In genomic region chr15:3996267-3997010, GRCm38 (mm10) we compare ENCODE assay signal across 8 mouse cellular contexts. TPM values are rescaled to one million over a fixed set of nuclear protein-coding genes. Genes with fewer than 3 reads are reported as not detected.
DNase-seq lines count a peak whose midpoint lies in the region; ATAC-seq and TF ChIP-seq lines count a peak whose summit lies in the region.

No protein-coding gene starts in this region.

- peak overlapping the region; percentile 62 for H3K4me2 ChIP-seq in kidney, postnatal 0 days (ENCODE audit: low read length)
- peak overlapping the region; percentile 87 for H3K4me2 ChIP-seq in hindbrain, embryonic 15.5 days
- H3K4me2 ChIP-seq in midbrain, embryonic 16.5 days (ENCODE audit: low read length): peak overlapping the region; percentile 83

- H3K27me3 ChIP-seq in kidney, postnatal 0 days (ENCODE audit: insufficient read depth, low read length): no peaks in the 10 kb centered on the region
- H3K27me3 ChIP-seq in hindbrain, embryonic 15.5 days: no peaks in the 10 kb centered on the region
- no peaks in the 10 kb centered on the region for H3K27me3 ChIP-seq in midbrain, embryonic 16.5 days (ENCODE audit: control insufficient read depth, insufficient read depth, low read depth, low read length)

- H3K4me3 ChIP-seq in kidney, postnatal 0 days (replicated peaks; ENCODE audit: low read depth, low read length): peak overlapping the region; percentile 44
- peak overlapping the region; percentile 62 for H3K4me3 ChIP-seq in hindbrain, embryonic 15.5 days
- peak overlapping the region; percentile 85 for H3K4me3 ChIP-seq in midbrain, embryonic 16.5 days (ENCODE audit: low read depth, low read length)

- H3K27ac ChIP-seq in kidney, postnatal 0 days: peak overlapping the region; percentile 94
- peak overlapping the region; percentile 89 for H3K27ac ChIP-seq in hindbrain, embryonic 15.5 days (replicated peaks)
- H3K27ac ChIP-seq in midbrain, embryonic 16.5 days (ENCODE audit: low read length): peak overlapping the region; percentile 93

- 0 out of 2 replicates have a peak, but pooled peaks cover 3% of the 10 kb centered on the region for H3K4me1 ChIP-seq in kidney, postnatal 0 days (replicated peaks; ENCODE audit: insufficient read depth, low read length)
- H3K4me1 ChIP-seq in hindbrain, embryonic 15.5 days (replicated peaks): peaks cover 20% of the 10 kb centered on the region
- H3K4me1 ChIP-seq in midbrain, embryonic 16.5 days (ENCODE audit: control insufficient read depth, insufficient read depth, low read length): peaks cover 17% of the 10 kb centered on the region

- ATAC-seq in kidney, postnatal 0 days (replicated peaks; ENCODE audit: low FRiP score, low read depth): no peak; the same call in 1 of the 2 replicates
- no peak for ATAC-seq in hindbrain, embryonic 15.5 days (ENCODE audit: low FRiP score, low read depth)
- ATAC-seq in midbrain, embryonic 16.5 days: no peak

- no peak for TF ChIP-seq CTCF in kidney, postnatal 0 days (IDR thresholded peaks at IDR 0.05; ENCODE audit: low read depth)

- 17% methylated on average over 14 of the region's 14 CpGs for WGBS in kidney, postnatal 0 days
- 19% methylated on average over 14 of the region's 14 CpGs for WGBS in hindbrain, embryonic 15.5 days
- WGBS in midbrain, embryonic 16.5 days: 20% methylated on average over 14 of the region's 14 CpGs

- H3K36me3 ChIP-seq in kidney, postnatal 0 days (ENCODE audit: insufficient read depth, low read length): peaks cover 8% of the 10 kb centered on the region
- peaks cover 5% of the 10 kb centered on the region for H3K36me3 ChIP-seq in hindbrain, embryonic 15.5 days
- H3K36me3 ChIP-seq in midbrain, embryonic 16.5 days (ENCODE audit: control insufficient read depth, insufficient read depth, low read length): peaks cover 4% of the 10 kb centered on the region; the same call in 1 of the 2 replicates

- H3K9me3 ChIP-seq in kidney, postnatal 0 days (replicated peaks; ENCODE audit: low read length): no peaks in the 10 kb centered on the region
- no peaks in the 10 kb centered on the region for H3K9me3 ChIP-seq in hindbrain, embryonic 15.5 days
- H3K9me3 ChIP-seq in midbrain, embryonic 16.5 days (replicated peaks; ENCODE audit: control insufficient read depth, low read length, poor library complexity, severe bottlenecking): no peaks in the 10 kb centered on the region

- peak overlapping the region; percentile 52 for H3K9ac ChIP-seq in kidney, postnatal 0 days (ENCODE audit: low read depth, low read length)
- H3K9ac ChIP-seq in hindbrain, embryonic 15.5 days: peak overlapping the region; percentile 63
- H3K9ac ChIP-seq in midbrain, embryonic 16.5 days (ENCODE audit: low read depth, low read length): peak overlapping the region; percentile 59

- no peak for DNase-seq in kidney, postnatal 0 days (ENCODE audit: low spot score)
- DNase-seq in kidney, adult 8-10 months: no peak
- DNase-seq in c-Kit-negative CD71-positive TER-119-positive erythroid progenitor cells, embryonic 14.5 days (ENCODE audit: low read depth, low spot score): peak; percentile 35
- DNase-seq in cerebellum, postnatal 4 days (ENCODE audit: low spot score in 2 of 2): no peak
- DNase-seq in adrenal gland, adult (ENCODE audit: inconsistent age in 2 of 2, low spot score in 1 of 2): no peak
- no peak for DNase-seq in adrenal gland, postnatal 4 days (ENCODE audit: low spot score in 2 of 2)

RNA-seq across cellular contexts. Expression of gene AW549877, which starts 0.9 kb away (rescaled TPM):
- 32.4 and 33.1 TPM in 2 replicates for polyA plus RNA-seq in kidney, postnatal 0 days (2015; fragmentation: Nextera tagmentation; extraction: Ambion mirVana)
- polyA plus RNA-seq in hindbrain, embryonic 15.5 days (2015; fragmentation: Nextera tagmentation; extraction: Ambion mirVana): 38.3 and 40.5 TPM in 2 replicates
- 44.2 and 45.3 TPM in 2 replicates for polyA plus RNA-seq in midbrain, embryonic 16.5 days (2015; fragmentation: Nextera tagmentation; extraction: Ambion mirVana)
- total RNA-seq in adrenal gland, postnatal 4 days (2021): 10 to 100 TPM; 49.7 to 51.8 TPM

RNA-seq across cellular contexts. Expression of gene Fbxo4, which starts 17.1 kb away (rescaled TPM):
- 17.1 and 18.0 TPM in 2 replicates for polyA plus RNA-seq in kidney, postnatal 0 days (2015; fragmentation: Nextera tagmentation; extraction: Ambion mirVana)
- 9.8 TPM in 2 replicates for polyA plus RNA-seq in hindbrain, embryonic 15.5 days (2015; fragmentation: Nextera tagmentation; extraction: Ambion mirVana)
- polyA plus RNA-seq in midbrain, embryonic 16.5 days (2015; fragmentation: Nextera tagmentation; extraction: Ambion mirVana): 7.5 and 9.5 TPM in 2 replicates
- 10 to 100 TPM; 19.0 to 19.4 TPM for total RNA-seq in adrenal gland, postnatal 4 days (2021)

RNA-seq across cellular contexts. Expression of gene Oxct1, which starts 29.7 kb away (rescaled TPM):
- polyA plus RNA-seq in kidney, postnatal 0 days (2015; fragmentation: Nextera tagmentation; extraction: Ambion mirVana): 403 and 438 TPM in 2 replicates
- polyA plus RNA-seq in hindbrain, embryonic 15.5 days (2015; fragmentation: Nextera tagmentation; extraction: Ambion mirVana): 360 and 362 TPM in 2 replicates
- polyA plus RNA-seq in midbrain, embryonic 16.5 days (2015; fragmentation: Nextera tagmentation; extraction: Ambion mirVana): 385 and 432 TPM in 2 replicates
- 100 to 1,000 TPM in 1 of 2 experiments, 10 to 100 TPM in 1; 79.8 to 111 TPM for total RNA-seq in adrenal gland, postnatal 4 days (2021)
